Mouse (Mus musculus): ENCODE measurements around the gene Cnn2. TPM values are rescaled to one million over a fixed set of nuclear protein-coding genes. Genes with fewer than 3 reads are reported as not detected.

Cnn2 gene
- polyA plus RNA-seq, 1 experiment from 2014 or later = 401 TPM

- no peak for ATAC-seq (ENCODE audit: low read depth)
- WGBS = 2% methylated on average over 35 of the region's 35 CpGs
- Histone ChIP-seq H3K4me1 (replicated peaks; ENCODE audit: control insufficient read depth, insufficient read depth, low read length) (peaks cover 47% of the 10 kb centered on the region), H3K36me3 (ENCODE audit: control insufficient read depth, insufficient read depth, low read length) (no peaks in the 10 kb centered on the region), H3K4me3 (ENCODE audit: low read length) (peak overlapping the region; percentile 80), H3K27ac (ENCODE audit: low read length) (peak overlapping the region; percentile 98), H3K4me2 (ENCODE audit: low read depth, low read length) (peak overlapping the region; percentile 95), H3K9ac (ENCODE audit: low read length) (peak overlapping the region; percentile 96), H3K9me3 (ENCODE audit: control insufficient read depth, low read length) (no peaks in the 10 kb centered on the region), H3K27me3 (ENCODE audit: control insufficient read depth, insufficient read depth, low read depth, low read length) (no peaks in the 10 kb centered on the region)
Measured at GRCm38 (mm10) chr10:79985334-79986231, 2.8 kb upstream of the Cnn2 start.

- peaks cover 55% of the 10 kb centered on the region for H3K4me1 ChIP-seq (replicated peaks; ENCODE audit: control insufficient read depth, insufficient read depth, low read length)
- H3K4me3 ChIP-seq (ENCODE audit: low read length) = peak overlapping the region; percentile 80
- peaks cover 7% of the 10 kb centered on the region for H3K36me3 ChIP-seq (ENCODE audit: control insufficient read depth, insufficient read depth, low read length)
- WGBS = 17% methylated on average over 6 of the region's 6 CpGs
- H3K4me2 ChIP-seq (ENCODE audit: low read depth, low read length) = peak overlapping the region; percentile 95
- peak overlapping the region; percentile 98 for H3K27ac ChIP-seq (ENCODE audit: low read length)
- no peak for ATAC-seq (ENCODE audit: low read depth)
- peak overlapping the region; percentile 96 for H3K9ac ChIP-seq (ENCODE audit: low read length)
- no peaks in the 10 kb centered on the region; the same call in none of the 2 replicates for H3K9me3 ChIP-seq (ENCODE audit: control insufficient read depth, low read length)
- H3K27me3 ChIP-seq (ENCODE audit: control insufficient read depth, insufficient read depth, low read depth, low read length) = no peaks in the 10 kb centered on the region
Measured at GRCm38 (mm10) chr10:79986232-79986878, 2.0 kb upstream of the Cnn2 start.

- peak overlapping the region; percentile 95 for H3K4me2 ChIP-seq (ENCODE audit: low read depth, low read length)
- peaks cover 13% of the 10 kb centered on the region for H3K36me3 ChIP-seq (ENCODE audit: control insufficient read depth, insufficient read depth, low read length)
- H3K4me3 ChIP-seq (ENCODE audit: low read length) = peak overlapping the region; percentile 10; the same call in 1 of the 2 replicates
- peak; percentile 11; the same call in 1 of the 2 replicates for ATAC-seq (ENCODE audit: low read depth)
- peaks cover 4% of the 10 kb centered on the region for H3K9me3 ChIP-seq (ENCODE audit: control insufficient read depth, low read length)
- H3K9ac ChIP-seq (ENCODE audit: low read length) = peak overlapping the region; percentile 38
- H3K27me3 ChIP-seq (ENCODE audit: control insufficient read depth, insufficient read depth, low read depth, low read length) = no peaks in the 10 kb centered on the region
- 2% methylated on average over 11 of the region's 11 CpGs for WGBS
- peak overlapping the region; percentile 98 for H3K27ac ChIP-seq (ENCODE audit: low read length)
- H3K4me1 ChIP-seq (replicated peaks; ENCODE audit: control insufficient read depth, insufficient read depth, low read length) = peaks cover 55% of the 10 kb centered on the region
Measured at GRCm38 (mm10) chr10:79986963-79987362, 1.4 kb upstream of the Cnn2 start.

- Histone ChIP-seq H3K9ac (ENCODE audit: low read length) (peak overlapping the region; percentile 93), H3K4me3 (ENCODE audit: low read length) (peak overlapping the region; percentile 90), H3K4me1 (replicated peaks; ENCODE audit: control insufficient read depth, insufficient read depth, low read length) (peaks cover 47% of the 10 kb centered on the region), H3K36me3 (ENCODE audit: control insufficient read depth, insufficient read depth, low read length) (peaks cover 22% of the 10 kb centered on the region), H3K27me3 (ENCODE audit: control insufficient read depth, insufficient read depth, low read depth, low read length) (no peaks in the 10 kb centered on the region), H3K27ac (ENCODE audit: low read length) (peak overlapping the region; percentile 98), H3K4me2 (ENCODE audit: low read depth, low read length) (peak overlapping the region; percentile 67), H3K9me3 (ENCODE audit: control insufficient read depth, low read length) (peaks cover 4% of the 10 kb centered on the region)
- no peak for ATAC-seq (ENCODE audit: low read depth)
- WGBS = 6% methylated on average over 27 of the region's 27 CpGs
Measured at GRCm38 (mm10) chr10:79987771-79988505, 446 bp upstream of the Cnn2 start.

- peak overlapping the region; percentile 67 for H3K4me2 ChIP-seq (ENCODE audit: low read depth, low read length)
- H3K4me1 ChIP-seq (replicated peaks; ENCODE audit: control insufficient read depth, insufficient read depth, low read length) = peaks cover 44% of the 10 kb centered on the region
- peaks cover 36% of the 10 kb centered on the region for H3K36me3 ChIP-seq (ENCODE audit: control insufficient read depth, insufficient read depth, low read length)
- ATAC-seq (ENCODE audit: low read depth) = no peak
- peak overlapping the region; percentile 93 for H3K9ac ChIP-seq (ENCODE audit: low read length)
- WGBS = 15% methylated on average over 8 of the region's 8 CpGs
- H3K27ac ChIP-seq (ENCODE audit: low read length) = peak overlapping the region; percentile 98
- H3K27me3 ChIP-seq (ENCODE audit: control insufficient read depth, insufficient read depth, low read depth, low read length) = no peaks in the 10 kb centered on the region
- H3K4me3 ChIP-seq (ENCODE audit: low read length) = peak overlapping the region; percentile 90
- H3K9me3 ChIP-seq (ENCODE audit: control insufficient read depth, low read length) = peaks cover 4% of the 10 kb centered on the region
Measured at GRCm38 (mm10) chr10:79989272-79989786, 945 bp downstream of the Cnn2 start.

- peaks cover 41% of the 10 kb centered on the region for H3K36me3 ChIP-seq (ENCODE audit: control insufficient read depth, insufficient read depth, low read length)
- 15% methylated on average over 15 of the region's 15 CpGs for WGBS
- ATAC-seq (ENCODE audit: low read depth) = peak; percentile 40
Measured at GRCm38 (mm10) chr10:79989870-79990269, 1.5 kb downstream of the Cnn2 start.

GRCm38 (mm10) chr10:79991099-79991498 is 2.7 kb downstream of the Cnn2 start:
- Histone ChIP-seq H3K4me1 (replicated peaks; ENCODE audit: control insufficient read depth, insufficient read depth, low read length) (peaks cover 41% of the 10 kb centered on the region), H3K9me3 (ENCODE audit: control insufficient read depth, low read length) (peaks cover 4% of the 10 kb centered on the region), H3K27me3 (ENCODE audit: control insufficient read depth, insufficient read depth, low read depth, low read length) (no peaks in the 10 kb centered on the region), H3K4me3 (ENCODE audit: low read length) (0 out of 2 replicates have a peak overlapping the region, but pooled peaks have one; percentile 90), H3K36me3 (ENCODE audit: control insufficient read depth, insufficient read depth, low read length) (peaks cover 45% of the 10 kb centered on the region), H3K9ac (ENCODE audit: low read length) (no peak overlapping the region), H3K27ac (ENCODE audit: low read length) (no peak overlapping the region), H3K4me2 (ENCODE audit: low read depth, low read length) (peak overlapping the region; percentile 33)
- no peak for ATAC-seq (ENCODE audit: low read depth)
- WGBS = 69% methylated on average over 12 of the region's 12 CpGs

More at GRCm38 (mm10) chr10:79989870-79990269, 1.5 kb downstream of the Cnn2 start:
- Histone ChIP-seq H3K9me3 (ENCODE audit: control insufficient read depth, low read length) (peaks cover 4% of the 10 kb centered on the region), H3K9ac (ENCODE audit: low read length) (peak overlapping the region; percentile 93), H3K4me1 (replicated peaks; ENCODE audit: control insufficient read depth, insufficient read depth, low read length) (peaks cover 46% of the 10 kb centered on the region), H3K4me3 (ENCODE audit: low read length) (peak overlapping the region; percentile 90), H3K27ac (ENCODE audit: low read length) (peak overlapping the region; percentile 98), H3K4me2 (ENCODE audit: low read depth, low read length) (peak overlapping the region; percentile 67), H3K27me3 (ENCODE audit: control insufficient read depth, insufficient read depth, low read depth, low read length) (no peaks in the 10 kb centered on the region)

GRCm38 (mm10) chr10:79991548-79991947 is 3.2 kb downstream of the Cnn2 start:
- peaks cover 4% of the 10 kb centered on the region for H3K9me3 ChIP-seq (ENCODE audit: control insufficient read depth, low read length)
- H3K27me3 ChIP-seq (ENCODE audit: control insufficient read depth, insufficient read depth, low read depth, low read length) = no peaks in the 10 kb centered on the region
- 89% methylated on average over 6 of the region's 6 CpGs for WGBS
- peaks cover 45% of the 10 kb centered on the region for H3K36me3 ChIP-seq (ENCODE audit: control insufficient read depth, insufficient read depth, low read length)
- no peak overlapping the region for H3K4me3 ChIP-seq (ENCODE audit: low read length)
- no peak overlapping the region for H3K9ac ChIP-seq (ENCODE audit: low read length)
- H3K27ac ChIP-seq (ENCODE audit: low read length) = no peak overlapping the region
- H3K4me2 ChIP-seq (ENCODE audit: low read depth, low read length) = no peak overlapping the region; the same call in 1 of the 2 replicates
- ATAC-seq (ENCODE audit: low read depth) = no peak
- peaks cover 37% of the 10 kb centered on the region for H3K4me1 ChIP-seq (replicated peaks; ENCODE audit: control insufficient read depth, insufficient read depth, low read length)
